Mouse (Mus musculus) liver, embryonic 16.5 days (tissue): Measurements from ENCODE around the gene Slit3. TPM values are rescaled to one million over a fixed set of nuclear protein-coding genes. Genes with fewer than 3 reads are reported as not detected.

Source experiments
- ATAC-seq: fragments of 200-750 bp; cut with Nextera tagmentation; 2 replicates; pipeline ENCODE4 v1.8.0; 2017; ENCODE audit warnings: low read depth, mild to moderate bottlenecking, moderate number of reproducible peaks, moderate library complexity
- H3K27ac ChIP-seq: fragments of 300-500 bp; sonication (generic); 2 replicates; pipeline ENCODE4 v1.5.1; 2014; ENCODE audit warnings: mild to moderate bottlenecking, low read length
- H3K27me3 ChIP-seq: fragments of 300-500 bp; sonication (generic); 2 replicates; pipeline ENCODE4 v1.6.1; 2014; ENCODE audit warnings: low read depth, low read length, mixed read lengths; ENCODE audit not compliant: control insufficient read depth, insufficient read depth
- H3K36me3 ChIP-seq: fragments of 300-500 bp; sonication (generic); 2 replicates; pipeline ENCODE4 v1.6.1; 2014; ENCODE audit warnings: mild to moderate bottlenecking; ENCODE audit not compliant: control insufficient read depth, insufficient read depth
- H3K4me1 ChIP-seq: fragments of 300-500 bp; sonication (generic); 2 replicates; pipeline ENCODE4 v1.6.1; 2014; ENCODE audit warnings: low read depth, low read length, mixed read lengths; ENCODE audit not compliant: control insufficient read depth
- H3K4me2 ChIP-seq: fragments of 300-500 bp; sonication (generic); 2 replicates; pipeline ENCODE4 v1.6.1; 2014; ENCODE audit warnings: low read depth, low read length, mixed read lengths
- H3K4me3 ChIP-seq: fragments of 300-500 bp; sonication (generic); 2 replicates; pipeline ENCODE4 v1.5.1; 2014; ENCODE audit warnings: low read depth, mild to moderate bottlenecking, low read length
- H3K9ac ChIP-seq: fragments of 300-500 bp; sonication (generic); 2 replicates; pipeline ENCODE4 v1.6.1; 2014; ENCODE audit warnings: low read depth, low read length
- H3K9me3 ChIP-seq: fragments of 300-500 bp; sonication (generic); replicated peaks from 2 replicates; pipeline ENCODE4 v1.6.1; 2016; ENCODE audit warnings: low read length; ENCODE audit not compliant: control insufficient read depth
- WGBS: fragments of 180-500 bp; shearing (Covaris S2); extraction: QIAGEN DNeasy Blood & Tissue Kit; methylation state at CpG from one replicate; pipeline ENCODE4 v1.1.7; 2014; ENCODE audit not compliant: insufficient replicate concordance; 5-methylcytosine and 5-hydroxymethylcytosine counted together
- polyA plus RNA-seq: library from polyadenylated mRNA; unstranded; fragments of >200 nt; fragmentation: Nextera tagmentation; extraction: Ambion mirVana; gene quantifications from 2 replicates; pipeline ENCODE4 v1.2.1, GENCODE M21; 2015

Slit3 gene
- polyA plus RNA-seq, 1 experiment from 2014 or later = 0.22 TPM

DNA sequence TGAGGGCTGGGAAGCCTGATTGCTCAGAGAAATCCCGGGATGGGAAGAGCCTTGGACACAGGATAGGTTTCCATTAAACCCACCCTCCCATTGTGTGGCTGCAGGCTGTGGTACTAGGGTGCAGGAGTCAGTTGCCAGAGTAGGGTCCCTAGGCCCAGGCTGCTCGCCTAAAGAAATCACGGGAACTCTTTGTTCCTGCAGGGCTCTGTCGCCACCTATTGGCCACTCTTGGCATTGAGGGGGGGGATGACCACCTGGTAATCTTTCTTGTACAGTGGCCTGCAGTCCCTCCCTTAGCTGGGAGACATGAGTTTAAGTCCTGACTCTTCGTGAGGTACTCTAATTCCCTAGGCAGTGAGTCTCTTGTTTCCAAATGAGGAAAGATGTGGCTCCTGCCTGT is 572.1 kb downstream of the Slit3 start:
- Histone ChIP-seq H3K27me3 (no peaks in the 10 kb centered on the region), H3K9ac (no peak overlapping the region), H3K36me3 (no peaks in the 10 kb centered on the region), H3K4me2 (no peak overlapping the region), H3K4me3 (no peak overlapping the region), H3K27ac (no peak overlapping the region), H3K9me3 (no peaks in the 10 kb centered on the region), H3K4me1 (no peaks in the 10 kb centered on the region)
- 11% methylated on average over 5 of the region's 5 CpGs for whole genome bisulfite sequencing
- ATAC-seq = no peak

GRCm38 (mm10) chr11:35693625-35694024 is 572.6 kb downstream of the Slit3 start:
- ATAC-seq = no peak
- WGBS = 81% methylated on average over 7 of the region's 7 CpGs
- Histone ChIP-seq H3K4me2 (no peak overlapping the region), H3K4me3 (no peak overlapping the region), H3K9me3 (no peaks in the 10 kb centered on the region), H3K4me1 (no peaks in the 10 kb centered on the region), H3K27me3 (no peaks in the 10 kb centered on the region), H3K9ac (no peak overlapping the region), H3K36me3 (no peaks in the 10 kb centered on the region), H3K27ac (no peak overlapping the region)

GRCm38 (mm10) chr11:35697476-35697875 is 576.5 kb downstream of the Slit3 start:
- Histone ChIP-seq H3K36me3 (no peaks in the 10 kb centered on the region), H3K4me1 (no peaks in the 10 kb centered on the region), H3K4me3 (no peak overlapping the region), H3K9me3 (no peaks in the 10 kb centered on the region), H3K27ac (no peak overlapping the region), H3K27me3 (no peaks in the 10 kb centered on the region), H3K9ac (no peak overlapping the region), H3K4me2 (no peak overlapping the region)
- WGBS = 66% methylated on average over 7 of the region's 7 CpGs
- no peak for ATAC-seq

GRCm38 (mm10) chr11:35698901-35699300 is 577.9 kb downstream of the Slit3 start:
- Histone ChIP-seq H3K4me2 (no peak overlapping the region), H3K9ac (no peak overlapping the region), H3K27ac (no peak overlapping the region), H3K27me3 (no peaks in the 10 kb centered on the region), H3K4me3 (no peak overlapping the region), H3K4me1 (no peaks in the 10 kb centered on the region), H3K36me3 (no peaks in the 10 kb centered on the region), H3K9me3 (peaks cover 3% of the 10 kb centered on the region)
- WGBS = 74% methylated on average over 5 of the region's 5 CpGs
- no peak for ATAC-seq

DNA sequence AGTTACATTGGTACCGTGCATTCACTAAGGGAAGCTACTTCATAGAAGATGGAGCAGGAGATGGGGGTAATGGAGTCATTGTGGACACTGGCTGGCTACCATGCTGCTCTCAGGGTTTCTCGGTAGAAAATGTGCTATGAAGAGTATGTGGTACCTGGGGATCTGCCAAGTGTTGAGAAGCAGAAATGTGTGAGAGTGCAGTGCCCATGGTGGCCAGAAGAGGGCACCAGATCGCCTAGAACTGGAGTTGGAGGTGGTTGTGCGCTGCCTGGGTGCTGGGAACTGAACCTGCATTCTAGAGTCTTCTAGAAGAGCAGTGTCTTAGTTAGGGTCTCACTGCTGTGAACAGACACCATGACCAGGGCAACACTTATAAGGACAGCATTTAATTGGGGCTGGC is 582.4 kb downstream of the Slit3 start:
- Histone ChIP-seq H3K4me1 (no peaks in the 10 kb centered on the region), H3K36me3 (no peaks in the 10 kb centered on the region), H3K27me3 (no peaks in the 10 kb centered on the region), H3K4me3 (no peak overlapping the region), H3K27ac (no peak overlapping the region), H3K9ac (no peak overlapping the region), H3K4me2 (no peak overlapping the region), H3K9me3 (peaks cover 3% of the 10 kb centered on the region)
- 53% methylated on average over 4 of the region's 4 CpGs for WGBS
- ATAC-seq = no peak

GRCm38 (mm10) chr11:35704381-35704780 is 583.4 kb downstream of the Slit3 start:
- Histone ChIP-seq H3K9me3 (peaks cover 3% of the 10 kb centered on the region), H3K9ac (no peak overlapping the region), H3K36me3 (no peaks in the 10 kb centered on the region), H3K4me2 (no peak overlapping the region), H3K27me3 (no peaks in the 10 kb centered on the region), H3K4me1 (no peaks in the 10 kb centered on the region), H3K4me3 (no peak overlapping the region), H3K27ac (no peak overlapping the region)
- 81% methylated on average over 13 of the region's 13 CpGs for WGBS
- ATAC-seq = no peak

DNA sequence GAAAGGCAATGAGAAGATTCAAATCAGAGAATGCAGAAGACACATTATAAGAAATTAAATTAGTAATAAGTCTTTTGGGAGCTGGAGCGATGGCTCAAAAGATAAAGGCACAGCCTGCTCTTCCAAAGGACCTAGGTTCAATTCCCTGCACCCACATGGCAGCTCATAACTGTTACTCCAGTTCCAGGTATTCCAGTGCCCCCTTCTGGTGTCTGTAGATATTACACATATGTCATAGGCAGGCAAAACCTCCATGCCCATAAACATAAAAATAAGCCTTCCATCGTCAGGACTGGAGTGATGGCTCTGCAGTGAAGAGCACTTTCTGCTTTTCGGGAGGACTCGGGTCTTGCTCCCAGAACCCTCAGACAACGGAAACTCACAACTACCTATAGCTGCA is 583.9 kb downstream of the Slit3 start:
- no peak overlapping the region for H3K27ac ChIP-seq
- WGBS = 79% methylated on average over 5 of the region's 5 CpGs
- H3K4me1 ChIP-seq = no peaks in the 10 kb centered on the region
- H3K9me3 ChIP-seq = peaks cover 3% of the 10 kb centered on the region
- ATAC-seq = no peak
- H3K4me2 ChIP-seq = no peak overlapping the region
- H3K36me3 ChIP-seq = no peaks in the 10 kb centered on the region
- no peaks in the 10 kb centered on the region for H3K27me3 ChIP-seq
- H3K4me3 ChIP-seq = no peak overlapping the region
- no peak overlapping the region for H3K9ac ChIP-seq

DNA sequence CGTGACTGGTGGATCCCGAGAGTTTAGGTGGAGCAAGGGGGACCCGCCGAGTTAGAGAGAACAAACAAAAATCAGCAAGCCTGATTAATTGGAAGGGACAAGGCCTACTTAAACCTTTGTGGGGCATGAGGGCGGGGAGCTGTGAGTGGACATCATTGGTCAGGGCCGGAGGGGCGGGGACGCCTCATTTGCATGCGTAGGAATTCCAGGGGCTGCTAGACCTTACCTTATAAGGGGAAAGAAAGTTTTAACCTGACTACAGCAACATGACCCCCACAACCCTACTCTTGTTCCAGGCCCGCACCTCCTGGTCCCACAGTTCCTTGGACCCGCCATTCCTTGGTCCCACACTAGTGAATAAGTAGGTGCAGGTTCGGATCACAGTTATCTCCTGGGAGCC is 586.4 kb downstream of the Slit3 start:
- ATAC-seq = no peak
- Histone ChIP-seq H3K4me3 (no peak overlapping the region), H3K9ac (no peak overlapping the region), H3K4me2 (no peak overlapping the region), H3K36me3 (no peaks in the 10 kb centered on the region), H3K9me3 (peaks cover 3% of the 10 kb centered on the region), H3K27me3 (no peaks in the 10 kb centered on the region), H3K4me1 (no peaks in the 10 kb centered on the region), H3K27ac (no peak overlapping the region)
- 77% methylated on average over 12 of the region's 12 CpGs for WGBS

GRCm38 (mm10) chr11:35711314-35711713 is 590.3 kb downstream of the Slit3 start:
- Histone ChIP-seq H3K4me2 (no peak overlapping the region), H3K27me3 (no peaks in the 10 kb centered on the region), H3K36me3 (no peaks in the 10 kb centered on the region), H3K9ac (no peak overlapping the region), H3K27ac (no peak overlapping the region), H3K4me1 (no peaks in the 10 kb centered on the region), H3K9me3 (no peaks in the 10 kb centered on the region), H3K4me3 (no peak overlapping the region)
- 43% methylated on average over 6 of the region's 6 CpGs for WGBS
- ATAC-seq = no peak

DNA sequence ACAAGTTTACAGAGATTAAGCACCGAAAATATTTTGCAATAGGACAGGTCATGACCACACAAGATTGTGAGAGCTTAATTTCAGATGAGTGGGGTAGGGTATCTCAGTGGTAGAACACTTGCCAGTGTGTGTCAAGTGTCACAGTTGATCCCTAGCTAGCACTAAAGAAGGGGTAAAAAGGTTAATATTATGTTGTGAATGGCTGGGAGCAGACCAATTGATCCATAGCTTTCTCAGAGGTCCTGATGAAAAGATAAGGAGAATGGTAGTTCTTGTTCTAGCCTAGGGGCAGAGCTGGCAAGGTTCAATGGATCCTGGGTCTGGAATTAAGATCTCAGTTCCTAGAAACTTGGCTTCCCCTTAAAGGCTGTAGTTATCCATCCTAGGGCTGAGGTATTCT is 597.9 kb downstream of the Slit3 start:
- Histone ChIP-seq H3K9me3 (no peaks in the 10 kb centered on the region), H3K9ac (no peak overlapping the region), H3K4me2 (no peak overlapping the region), H3K4me1 (no peaks in the 10 kb centered on the region), H3K36me3 (no peaks in the 10 kb centered on the region), H3K4me3 (no peak overlapping the region), H3K27me3 (no peaks in the 10 kb centered on the region), H3K27ac (no peak overlapping the region)
- no peak for ATAC-seq
- 38% methylated on average over 1 of the region's 1 CpGs for WGBS
